Mouse (Mus musculus): Measurements from ENCODE around the gene Prkci. TPM values are rescaled to one million over a fixed set of nuclear protein-coding genes. Genes with fewer than 3 reads are reported as not detected.

The Prkci gene
- polyA plus RNA-seq, 1 experiment, result 19.8 TPM

DNA sequence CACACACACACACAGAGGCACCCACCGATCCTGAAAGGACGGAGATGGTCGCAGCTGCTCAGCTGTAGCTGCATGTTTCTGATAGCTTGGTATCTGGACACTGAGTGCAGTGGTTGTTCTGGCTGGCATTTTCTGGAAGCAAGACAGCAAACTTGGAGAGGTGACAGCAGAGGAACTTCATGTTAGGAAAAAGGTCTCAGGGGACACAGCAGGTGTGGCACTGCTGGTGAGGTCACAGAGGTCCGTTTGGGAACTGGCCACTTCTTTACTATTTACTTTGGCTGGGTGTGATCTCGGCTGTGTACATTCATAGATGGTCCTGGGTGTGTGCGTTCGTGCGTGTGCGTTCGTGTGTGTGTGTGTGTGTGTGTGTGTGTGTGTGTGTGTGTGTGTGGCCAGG is 83.9 kb downstream of the Prkci start:
- Histone ChIP-seq H3K27ac (ENCODE audit: insufficient read depth, low read depth, low read length) (no peak overlapping the region), H3K4me1 (ENCODE audit: control insufficient read depth, insufficient read depth, low read length) (peaks cover 5% of the 10 kb centered on the region), H3K4me3 (ENCODE audit: insufficient read depth, low read length) (no peak overlapping the region)
- TF ChIP-seq POLR2A (IDR thresholded peaks at IDR 0.05; ENCODE audit: borderline replicate concordance, low read depth, low read length) (no peak), CTCF (IDR thresholded peaks at IDR 0.05; ENCODE audit: low read depth, low read length) (no peak)

DNA sequence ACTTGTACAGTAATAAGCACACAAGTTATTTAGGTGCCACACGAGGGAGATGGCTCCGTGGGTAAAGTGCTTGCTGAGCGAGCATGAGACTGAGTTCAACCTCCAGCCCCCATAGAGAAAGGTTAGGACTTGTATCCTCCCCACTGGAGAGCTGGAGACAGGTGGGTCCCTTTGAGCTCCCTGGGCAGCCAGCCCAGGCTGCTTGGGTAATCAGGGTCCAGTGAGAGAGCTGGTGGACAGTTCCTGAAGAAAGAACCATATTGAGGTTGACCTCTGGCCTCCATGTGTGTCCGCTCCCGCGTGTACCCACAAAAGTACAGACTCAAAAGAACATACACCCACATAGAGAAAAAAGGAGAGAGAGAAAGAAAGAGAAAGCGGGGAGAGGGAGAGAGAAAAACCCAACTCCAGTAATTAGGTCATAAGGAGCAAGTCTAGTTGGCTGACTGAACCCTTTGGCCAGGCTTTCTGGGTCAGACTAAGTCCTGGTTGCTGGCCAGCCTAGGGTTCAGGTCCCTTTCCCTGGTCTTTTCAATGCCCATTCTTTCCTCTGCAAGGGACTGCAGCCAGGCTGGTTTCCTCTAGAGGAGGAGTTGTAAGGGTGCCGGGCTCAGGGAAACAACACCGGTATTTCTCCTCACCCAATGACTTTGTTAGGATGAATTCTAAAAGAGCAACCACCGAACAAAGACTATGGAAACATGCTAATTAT is 85.4 kb downstream of the Prkci start:
- Histone ChIP-seq H3K4me1 (ENCODE audit: control insufficient read depth, insufficient read depth, low read length) (peaks cover 14% of the 10 kb centered on the region), H3K27ac (ENCODE audit: insufficient read depth, low read depth, low read length) (no peak overlapping the region), H3K4me3 (ENCODE audit: insufficient read depth, low read length) (no peak overlapping the region)
- no peak for TF ChIP-seq POLR2A (IDR thresholded peaks at IDR 0.05; ENCODE audit: borderline replicate concordance, low read depth, low read length)
- TF ChIP-seq CTCF (IDR thresholded peaks at IDR 0.05; ENCODE audit: low read depth, low read length), result no peak

DNA sequence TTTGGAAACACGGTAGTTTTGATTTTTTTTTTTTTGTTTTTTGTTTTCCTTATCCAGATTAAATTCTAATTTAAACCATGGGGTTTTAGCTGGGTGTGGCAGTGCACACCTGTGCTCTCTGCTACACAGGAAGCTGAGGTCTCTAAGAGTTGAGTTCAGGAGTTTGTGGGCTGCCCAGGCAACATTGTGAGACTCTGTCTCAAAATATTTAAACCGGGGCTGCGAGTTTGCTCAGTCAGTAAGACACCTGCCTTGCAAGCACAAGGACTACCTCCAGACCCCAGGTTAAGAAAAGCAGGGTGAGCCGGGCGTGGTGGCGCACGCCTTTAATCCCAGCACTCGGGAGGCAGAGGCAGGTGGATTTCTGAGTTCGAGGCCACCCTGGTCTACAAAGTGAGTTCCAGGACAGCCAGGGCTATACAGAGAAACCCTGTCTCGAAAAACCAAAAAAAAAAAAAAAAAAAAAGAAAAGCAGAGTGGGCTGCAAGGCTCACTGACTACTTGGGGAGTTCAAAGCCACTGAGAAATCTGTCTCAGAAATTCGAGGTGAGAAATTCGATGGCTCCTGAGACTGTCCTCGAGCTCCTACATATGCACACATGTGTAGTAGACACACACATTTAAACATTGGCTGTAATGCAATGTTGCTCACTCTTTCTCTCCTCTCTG is 87.4 kb downstream of the Prkci start:
- peaks cover 18% of the 10 kb centered on the region for H3K4me1 ChIP-seq (ENCODE audit: control insufficient read depth, insufficient read depth, low read length)
- no peak overlapping the region for H3K27ac ChIP-seq (ENCODE audit: insufficient read depth, low read depth, low read length)
- TF ChIP-seq POLR2A (IDR thresholded peaks at IDR 0.05; ENCODE audit: borderline replicate concordance, low read depth, low read length) (no peak), CTCF (IDR thresholded peaks at IDR 0.05; ENCODE audit: low read depth, low read length) (no peak)
- no peak overlapping the region for H3K4me3 ChIP-seq (ENCODE audit: insufficient read depth, low read length)

DNA sequence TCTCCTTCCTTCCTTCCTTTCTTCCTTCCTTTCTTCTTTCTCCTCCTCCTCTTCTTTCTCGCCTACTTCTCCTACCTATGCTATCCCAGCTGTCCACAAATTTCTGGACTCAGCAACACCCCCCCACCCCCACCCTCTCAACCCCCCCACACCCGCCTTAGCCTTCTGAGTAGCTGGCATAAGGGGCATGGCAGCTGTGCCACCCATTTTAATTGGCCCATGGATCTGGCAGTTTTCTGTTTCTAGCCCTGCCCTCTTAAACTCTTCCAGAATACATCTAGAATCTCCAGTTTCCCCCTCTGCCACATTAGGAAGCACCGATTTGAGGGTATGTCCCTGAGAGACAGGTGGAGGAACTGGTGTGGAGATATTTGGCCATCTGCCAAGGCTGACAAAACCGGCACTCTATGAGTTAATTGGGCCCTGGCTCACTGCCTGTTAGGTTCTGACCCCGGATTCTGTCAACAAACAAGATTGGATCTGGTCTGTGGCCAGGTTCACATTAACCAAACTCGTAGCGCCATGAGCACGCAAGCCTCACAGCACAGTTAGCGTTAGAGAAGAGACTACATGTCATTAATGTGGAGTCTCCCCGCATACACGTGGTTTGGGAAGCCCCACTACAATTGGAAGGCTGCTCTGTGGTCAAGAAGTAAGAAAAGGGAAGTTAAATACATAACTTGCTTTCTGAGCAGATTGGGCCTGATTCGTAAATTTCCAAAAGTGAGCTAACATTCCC is 88.1 kb downstream of the Prkci start:
- Histone ChIP-seq H3K27ac (ENCODE audit: insufficient read depth, low read depth, low read length) (peak overlapping the region; percentile 69), H3K4me3 (ENCODE audit: insufficient read depth, low read length) (peak overlapping the region; percentile 35), H3K4me1 (ENCODE audit: control insufficient read depth, insufficient read depth, low read length) (peaks cover 21% of the 10 kb centered on the region)
- TF ChIP-seq POLR2A (IDR thresholded peaks at IDR 0.05; ENCODE audit: borderline replicate concordance, low read depth, low read length) (no peak), CTCF (IDR thresholded peaks at IDR 0.05; ENCODE audit: low read depth, low read length) (no peak)

DNA sequence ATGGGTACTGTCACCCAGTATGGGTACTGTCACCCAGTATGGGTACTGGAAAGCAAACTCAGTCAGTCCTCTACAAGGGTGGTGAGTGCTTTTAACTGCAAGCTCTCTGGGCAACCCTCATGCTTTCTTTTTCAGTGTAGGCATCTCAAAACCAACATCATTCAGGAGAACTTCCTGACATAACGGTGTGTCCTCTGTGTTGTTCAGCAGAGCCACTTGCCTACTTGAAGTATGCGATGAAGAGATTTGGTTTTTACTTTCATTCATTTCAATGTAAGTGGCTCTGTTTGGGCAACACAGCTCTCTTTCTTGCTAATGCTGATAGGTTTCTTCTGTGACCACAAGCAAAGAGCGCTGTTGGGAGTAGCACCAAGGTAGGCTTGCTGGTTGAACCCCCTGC is 89.5 kb downstream of the Prkci start:
- TF ChIP-seq CTCF (IDR thresholded peaks at IDR 0.05; ENCODE audit: low read depth, low read length), result no peak
- TF ChIP-seq POLR2A (IDR thresholded peaks at IDR 0.05; ENCODE audit: borderline replicate concordance, low read depth, low read length), result no peak
- Histone ChIP-seq H3K4me3 (ENCODE audit: insufficient read depth, low read length) (no peak overlapping the region), H3K27ac (ENCODE audit: insufficient read depth, low read depth, low read length) (no peak overlapping the region), H3K4me1 (ENCODE audit: control insufficient read depth, insufficient read depth, low read length) (peaks cover 29% of the 10 kb centered on the region)

DNA sequence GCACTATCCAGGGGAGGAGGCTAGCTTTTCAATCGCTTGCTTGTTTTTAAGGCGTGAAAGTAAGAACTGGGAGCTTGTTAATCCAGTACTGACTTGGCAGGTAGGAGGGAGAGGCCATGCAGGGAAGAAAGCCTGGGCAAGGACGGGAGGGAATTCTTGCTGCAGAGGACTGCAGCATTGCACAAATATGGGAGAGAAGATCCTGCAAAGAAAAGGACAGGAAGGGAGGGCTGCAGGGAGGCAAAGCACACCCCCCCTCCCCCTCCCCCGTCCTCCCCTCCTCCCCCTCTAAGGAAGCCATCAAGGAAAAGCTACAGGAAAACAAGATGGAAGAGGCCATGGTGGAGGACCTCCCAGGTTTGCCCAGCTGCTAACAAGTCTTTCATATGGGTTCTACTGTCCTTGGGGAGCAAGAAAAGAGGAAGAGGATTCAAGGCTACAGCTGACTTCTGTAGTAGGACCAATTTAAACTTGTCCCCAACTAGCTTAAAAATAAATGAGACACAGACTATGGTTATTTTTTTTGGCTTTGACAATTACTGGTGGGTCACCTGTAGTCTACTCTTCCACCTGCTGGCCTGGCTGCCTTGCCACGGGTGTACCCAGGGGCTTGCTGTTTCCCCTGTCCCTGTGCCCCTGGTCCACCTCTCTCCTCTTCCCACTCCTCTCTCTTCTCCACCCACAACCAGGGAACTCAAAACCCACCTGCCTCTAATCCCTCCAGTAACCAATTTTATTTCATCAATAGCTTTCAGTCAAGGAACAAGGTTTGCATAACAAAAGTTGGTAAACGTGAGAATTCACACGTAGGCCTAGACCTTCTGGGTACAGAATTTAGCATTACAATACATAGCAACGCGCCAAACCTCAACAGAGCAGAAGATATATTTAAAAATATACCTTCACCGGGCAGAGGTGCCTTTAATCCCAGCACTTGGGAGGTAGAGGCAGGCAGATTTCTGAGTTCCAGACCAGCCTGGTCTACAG is 93.5 kb downstream of the Prkci start:
- Histone ChIP-seq H3K4me3 (ENCODE audit: insufficient read depth, low read length) (no peak overlapping the region), H3K4me1 (ENCODE audit: control insufficient read depth, insufficient read depth, low read length) (peaks cover 54% of the 10 kb centered on the region), H3K27ac (ENCODE audit: insufficient read depth, low read depth, low read length) (no peak overlapping the region)
- TF ChIP-seq POLR2A (IDR thresholded peaks at IDR 0.05; ENCODE audit: borderline replicate concordance, low read depth, low read length), result no peak
- no peak for TF ChIP-seq CTCF (IDR thresholded peaks at IDR 0.05; ENCODE audit: low read depth, low read length)

DNA sequence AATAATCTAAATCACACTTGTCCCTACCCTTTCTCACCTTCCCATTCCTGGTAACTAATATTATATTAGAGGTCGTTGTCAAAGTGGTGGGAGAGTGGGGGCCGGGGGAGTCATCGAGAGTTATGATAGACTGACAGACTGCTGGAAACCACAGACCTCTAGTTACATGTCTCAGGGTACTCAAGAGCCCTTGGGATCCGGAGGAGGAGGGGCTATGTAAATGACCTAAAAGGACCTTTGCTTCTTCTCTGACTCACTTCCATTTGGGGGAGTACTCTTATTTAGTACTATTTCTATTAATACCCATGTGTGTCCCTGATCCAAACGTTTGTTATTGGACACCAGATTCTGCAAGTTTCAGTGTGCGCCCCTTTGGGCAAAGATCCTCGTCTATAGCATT is 94.4 kb downstream of the Prkci start:
- Histone ChIP-seq H3K27ac (ENCODE audit: insufficient read depth, low read depth, low read length) (no peak overlapping the region), H3K4me3 (ENCODE audit: insufficient read depth, low read length) (no peak overlapping the region), H3K4me1 (ENCODE audit: control insufficient read depth, insufficient read depth, low read length) (peaks cover 46% of the 10 kb centered on the region)
- TF ChIP-seq CTCF (IDR thresholded peaks at IDR 0.05; ENCODE audit: low read depth, low read length) (no peak), POLR2A (IDR thresholded peaks at IDR 0.05; ENCODE audit: borderline replicate concordance, low read depth, low read length) (no peak)

DNA sequence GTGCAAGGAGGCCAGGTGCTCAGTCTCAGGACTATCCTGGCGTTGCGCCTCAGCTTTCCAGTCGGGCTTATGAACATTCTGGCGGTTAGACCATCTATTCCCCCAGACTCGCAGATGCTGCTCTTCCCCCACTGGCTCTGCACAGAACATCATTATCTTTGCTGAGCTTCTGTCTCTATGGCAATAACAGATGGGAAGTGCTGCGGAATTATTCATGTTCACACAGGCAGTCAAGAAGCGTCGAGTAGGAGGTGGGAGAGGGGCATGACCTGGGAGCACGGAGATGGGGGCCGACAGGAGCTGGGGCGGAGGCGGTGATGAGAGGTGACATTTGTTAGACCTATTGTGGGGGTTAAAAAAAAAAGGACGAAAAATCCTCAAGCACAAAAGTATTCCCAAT is 97.6 kb downstream of the Prkci start:
- peaks cover 50% of the 10 kb centered on the region for H3K4me1 ChIP-seq (ENCODE audit: control insufficient read depth, insufficient read depth, low read length)
- H3K4me3 ChIP-seq (ENCODE audit: insufficient read depth, low read length), result peak overlapping the region; percentile 36
- H3K27ac ChIP-seq (ENCODE audit: insufficient read depth, low read depth, low read length), result peak overlapping the region; percentile 44; the same call in 1 of the 2 replicates
- TF ChIP-seq POLR2A (IDR thresholded peaks at IDR 0.05; ENCODE audit: borderline replicate concordance, low read depth, low read length) (no peak), CTCF (IDR thresholded peaks at IDR 0.05; ENCODE audit: low read depth, low read length) (no peak; the same call in 1 of the 2 replicates)

All from bone marrow macrophage, adult 2 months (primary cell).